Mouse (Mus musculus) spleen, postnatal 4 days (tissue): Measurements from ENCODE around the gene Myo1d.

Experiments
- DNase-seq, 2 experiments: peaks; one replicate each; pipeline ENCODE4 v3.0.0; 2022; ENCODE audit warnings: low spot score in 2 of 2

Myo1d gene

GRCm38 (mm10) chr11:80504519-80505385, 275.1 kb downstream of the Myo1d start:
- DNase-seq = no peak

- no peak for DNase-seq
Observed at GRCm38 (mm10) chr11:80503726-80504452, 275.9 kb downstream of the Myo1d start.

- no peak for DNase-seq
Observed at GRCm38 (mm10) chr11:80503281-80503680, 276.5 kb downstream of the Myo1d start.

- no peak for DNase-seq
Observed at GRCm38 (mm10) chr11:80499550-80499952, 280.3 kb downstream of the Myo1d start.

- DNase-seq = no peak
Observed at GRCm38 (mm10) chr11:80498328-80499070, 281.3 kb downstream of the Myo1d start.

GRCm38 (mm10) chr11:80497225-80497919, 282.5 kb downstream of the Myo1d start:
- no peak for DNase-seq

GRCm38 (mm10) chr11:80496640-80497039, 283.2 kb downstream of the Myo1d start:
- no peak for DNase-seq

GRCm38 (mm10) chr11:80495972-80496371, 283.9 kb downstream of the Myo1d start:
- DNase-seq = no peak

- no peak for DNase-seq
Observed at GRCm38 (mm10) chr11:80494852-80495251, 285.0 kb downstream of the Myo1d start.

- DNase-seq = no peak
Observed at GRCm38 (mm10) chr11:80493186-80493585, 286.6 kb downstream of the Myo1d start.

- no peak for DNase-seq
Observed at GRCm38 (mm10) chr11:80490831-80491230, 289.0 kb downstream of the Myo1d start.

GRCm38 (mm10) chr11:80489882-80490196, 290.0 kb downstream of the Myo1d start:
- peak in 1 of 2 experiments; percentile 45 for DNase-seq

- DNase-seq = no peak
Observed at GRCm38 (mm10) chr11:80489172-80489881, 290.5 kb downstream of the Myo1d start.

- no peak for DNase-seq
Observed at GRCm38 (mm10) chr11:80487904-80488587, 291.8 kb downstream of the Myo1d start.

- peak in 1 of 2 experiments; percentile 61 for DNase-seq
Observed at GRCm38 (mm10) chr11:80485622-80486206, 294.1 kb downstream of the Myo1d start.

- DNase-seq = no peak
Observed at GRCm38 (mm10) chr11:80485120-80485551, 294.7 kb downstream of the Myo1d start.

GRCm38 (mm10) chr11:80484191-80484791, 295.5 kb downstream of the Myo1d start:
- DNase-seq = no peak

GRCm38 (mm10) chr11:80483536-80484067, 296.2 kb downstream of the Myo1d start:
- DNase-seq = no peak

GRCm38 (mm10) chr11:80482921-80483320, 296.9 kb downstream of the Myo1d start:
- no peak for DNase-seq
